Mouse (Mus musculus) adrenal gland, adult 8-10 months (tissue): ENCODE results near the gene Olfr1246. TPM values are rescaled to one million over a fixed set of nuclear protein-coding genes. Genes with fewer than 3 reads are reported as not detected.
"Not testable (repeated sequence)": the region's sequence is repeated elsewhere in the genome, so short reads cannot be mapped to it uniquely, and the experiment has no call there.

ENCODE experiments used
- DNase-seq: peaks from one replicate; pipeline ENCODE4 v3.0.0; 2022
- total RNA-seq, 4 experiments: library from RNA; stranded (reverse); gene quantifications; 2 replicates each; pipeline ENCODE4 v1.2.4; 2022

Gene Olfr1246
- total RNA-seq, result not detected

- DNase-seq, result no peak
Measured at GRCm38 (mm10) chr2:89593057-89593456, at the start of gene Olfr1246. Olfr1246 (minus strand) TSS chr2:89593157.

GRCm38 (mm10) chr2:89634883-89635282, 41.9 kb upstream of the Olfr1246 start, which contains the start of gene Olfr1249:
Olfr1249 (minus strand) TSS chr2:89634983.
- DNase-seq, result no peak

GRCm38 (mm10) chr2:89618145-89618544, 25.2 kb upstream of the Olfr1246 start, which contains the start of gene Olfr1248:
Olfr1248 (minus strand) TSS chr2:89618245.
- DNase-seq, result not testable (repeated sequence)

- DNase-seq, result no peak
Measured at GRCm38 (mm10) chr2:89614030-89614429, 21.1 kb upstream of the Olfr1246 start, which contains the start of gene Olfr1247. Olfr1247 (minus strand) TSS chr2:89614130.

- no peak for DNase-seq
Measured at GRCm38 (mm10) chr2:89578347-89578746, 14.6 kb downstream of the Olfr1246 start, which contains the start of gene Olfr1245. Olfr1245 (minus strand) TSS chr2:89578447.

GRCm38 (mm10) chr2:89562706-89563105, 30.3 kb downstream of the Olfr1246 start:
- not testable (repeated sequence) for DNase-seq

GRCm38 (mm10) chr2:89544516-89544915, 48.4 kb downstream of the Olfr1246 start:
- DNase-seq, result no peak

- no peak for DNase-seq
Measured at GRCm38 (mm10) chr2:89539923-89540322, 53.0 kb downstream of the Olfr1246 start.

Other genes starting within 250 kb of the Olfr1246 start
- not detected for gene Olfr1234, start 228.3 kb downstream of the Olfr1246 start, total RNA-seq
- gene Olfr1238, start 183.5 kb downstream of the Olfr1246 start, total RNA-seq, result not detected
- not detected for gene Olfr1239, start 172.8 kb downstream of the Olfr1246 start, total RNA-seq
- gene Olfr1240, start 150.2 kb downstream of the Olfr1246 start, total RNA-seq, result not detected
- not detected for gene Olfr1241, start 106.0 kb downstream of the Olfr1246 start, total RNA-seq
- not detected for gene Olfr1242, start 94.8 kb downstream of the Olfr1246 start, total RNA-seq
- not detected for gene Olfr1243, start 61.7 kb downstream of the Olfr1246 start, total RNA-seq
- gene Olfr1245, start 14.7 kb downstream of the Olfr1246 start, total RNA-seq, result not detected
- not detected for gene Olfr1247, start 21.0 kb upstream of the Olfr1246 start, total RNA-seq
- not detected for gene Olfr1248, start 25.1 kb upstream of the Olfr1246 start, total RNA-seq
- gene Olfr1249, start 41.8 kb upstream of the Olfr1246 start, total RNA-seq, result not detected
- gene Olfr1250, start 68.3 kb upstream of the Olfr1246 start, total RNA-seq, result under 1 TPM in 1 of 4 experiments, not detected in 3; 0.06 TPM
- gene Olfr1251, start 78.8 kb upstream of the Olfr1246 start, total RNA-seq, result not detected
- gene Olfr1252, start 131.9 kb upstream of the Olfr1246 start, total RNA-seq, result not detected
- gene Olfr1253, start 163.9 kb upstream of the Olfr1246 start, total RNA-seq, result not detected
- not detected for gene Olfr1254, start 200.5 kb upstream of the Olfr1246 start, total RNA-seq
- not detected for gene Olfr1255, start 218.9 kb upstream of the Olfr1246 start, total RNA-seq
- not detected for gene Olfr1256, start 248.4 kb upstream of the Olfr1246 start, total RNA-seq